Mouse (Mus musculus): ENCODE measurements around the gene Igfbp1. TPM values are rescaled to one million over a fixed set of nuclear protein-coding genes. Genes with fewer than 3 reads are reported as not detected.

Igfbp1 gene
- polyA plus RNA-seq, 1 experiment: not detected

GRCm38 (mm10) chr11:7200393-7200783 is 2.8 kb downstream of the Igfbp1 start:
- 85% methylated on average over 9 of the region's 9 CpGs for WGBS
- DNase-seq (ENCODE audit: low read depth in 1 of 2, low spot score in 2 of 2): no peak
- Histone ChIP-seq H3K27me3 (ENCODE audit: control insufficient read depth, insufficient read depth, low read length) (no peaks in the 10 kb centered on the region), H3K4me3 (ENCODE audit: extremely low read depth, insufficient read depth, insufficient read length) (no peak overlapping the region), H3K4me1 (ENCODE audit: control insufficient read depth, insufficient read depth, insufficient read length) (no peaks in the 10 kb centered on the region), H3K27ac (ENCODE audit: insufficient read depth, low read length) (no peak overlapping the region), H3K36me3 (ENCODE audit: control insufficient read depth, insufficient read depth, low read length) (no peaks in the 10 kb centered on the region)
- TF ChIP-seq CTCF (IDR thresholded peaks at IDR 0.05; ENCODE audit: extremely low read depth, insufficient read depth, insufficient read length, insufficient replicate concordance): no peak
- TF ChIP-seq POLR2A (IDR thresholded peaks at IDR 0.05; ENCODE audit: low read depth, low read length): no peak

- Histone ChIP-seq H3K4me3 (ENCODE audit: extremely low read depth, insufficient read depth, insufficient read length) (no peak overlapping the region), H3K27ac (ENCODE audit: insufficient read depth, low read length) (no peak overlapping the region), H3K36me3 (ENCODE audit: control insufficient read depth, insufficient read depth, low read length) (no peaks in the 10 kb centered on the region), H3K4me1 (ENCODE audit: control insufficient read depth, insufficient read depth, insufficient read length) (no peaks in the 10 kb centered on the region), H3K27me3 (ENCODE audit: control insufficient read depth, insufficient read depth, low read length) (no peaks in the 10 kb centered on the region)
- TF ChIP-seq CTCF (IDR thresholded peaks at IDR 0.05; ENCODE audit: extremely low read depth, insufficient read depth, insufficient read length, insufficient replicate concordance) (no peak), POLR2A (IDR thresholded peaks at IDR 0.05; ENCODE audit: low read depth, low read length) (no peak)
- no peak for DNase-seq (ENCODE audit: low read depth in 1 of 2, low spot score in 2 of 2)
- 85% methylated on average over 7 of the region's 7 CpGs for WGBS
These were observed 4.6 kb downstream of the Igfbp1 start for GRCm38 (mm10) chr11:7202206-7202605.

- TF ChIP-seq POLR2A (IDR thresholded peaks at IDR 0.05; ENCODE audit: low read depth, low read length) (no peak), CTCF (IDR thresholded peaks at IDR 0.05; ENCODE audit: extremely low read depth, insufficient read depth, insufficient read length, insufficient replicate concordance) (no peak)
- WGBS: 86% methylated on average over 9 of the region's 9 CpGs
- H3K4me3 ChIP-seq (ENCODE audit: extremely low read depth, insufficient read depth, insufficient read length): no peak overlapping the region
- no peaks in the 10 kb centered on the region for H3K4me1 ChIP-seq (ENCODE audit: control insufficient read depth, insufficient read depth, insufficient read length)
- DNase-seq (ENCODE audit: low read depth in 1 of 2, low spot score in 2 of 2): no peak
- H3K27me3 ChIP-seq (ENCODE audit: control insufficient read depth, insufficient read depth, low read length): no peaks in the 10 kb centered on the region
- H3K27ac ChIP-seq (ENCODE audit: insufficient read depth, low read length): no peak overlapping the region
- H3K36me3 ChIP-seq (ENCODE audit: control insufficient read depth, insufficient read depth, low read length): no peaks in the 10 kb centered on the region
These were observed 6.3 kb downstream of the Igfbp1 start for GRCm38 (mm10) chr11:7203846-7204245.

- H3K36me3 ChIP-seq (ENCODE audit: control insufficient read depth, insufficient read depth, low read length): no peaks in the 10 kb centered on the region
- no peaks in the 10 kb centered on the region for H3K27me3 ChIP-seq (ENCODE audit: control insufficient read depth, insufficient read depth, low read length)
- no peak for DNase-seq (ENCODE audit: low read depth in 1 of 2, low spot score in 2 of 2)
- H3K4me3 ChIP-seq (ENCODE audit: extremely low read depth, insufficient read depth, insufficient read length): no peak overlapping the region
- H3K27ac ChIP-seq (ENCODE audit: insufficient read depth, low read length): no peak overlapping the region
- TF ChIP-seq POLR2A (IDR thresholded peaks at IDR 0.05; ENCODE audit: low read depth, low read length) (no peak), CTCF (IDR thresholded peaks at IDR 0.05; ENCODE audit: extremely low read depth, insufficient read depth, insufficient read length, insufficient replicate concordance) (peak; percentile 52; the same call in 1 of the 2 replicates)
- WGBS: 18% methylated on average over 6 of the region's 6 CpGs
- no peaks in the 10 kb centered on the region; the same call in 1 of the 2 replicates for H3K4me1 ChIP-seq (ENCODE audit: control insufficient read depth, insufficient read depth, insufficient read length)
These were observed 12.8 kb downstream of the Igfbp1 start for GRCm38 (mm10) chr11:7210343-7210742.

GRCm38 (mm10) chr11:7211211-7211610 is 13.6 kb downstream of the Igfbp1 start:
- WGBS: 10% methylated on average over 9 of the region's 9 CpGs
- H3K4me1 ChIP-seq (ENCODE audit: control insufficient read depth, insufficient read depth, insufficient read length): no peaks in the 10 kb centered on the region; the same call in 1 of the 2 replicates
- no peaks in the 10 kb centered on the region for H3K36me3 ChIP-seq (ENCODE audit: control insufficient read depth, insufficient read depth, low read length)
- DNase-seq (ENCODE audit: low read depth in 1 of 2, low spot score in 2 of 2): no peak
- H3K27ac ChIP-seq (ENCODE audit: insufficient read depth, low read length): no peak overlapping the region
- H3K27me3 ChIP-seq (ENCODE audit: control insufficient read depth, insufficient read depth, low read length): no peaks in the 10 kb centered on the region
- no peak for TF ChIP-seq CTCF (IDR thresholded peaks at IDR 0.05; ENCODE audit: extremely low read depth, insufficient read depth, insufficient read length, insufficient replicate concordance)
- no peak for TF ChIP-seq POLR2A (IDR thresholded peaks at IDR 0.05; ENCODE audit: low read depth, low read length)
- H3K4me3 ChIP-seq (ENCODE audit: extremely low read depth, insufficient read depth, insufficient read length): no peak overlapping the region

GRCm38 (mm10) chr11:7212126-7212798 is 14.7 kb downstream of the Igfbp1 start:
- Histone ChIP-seq H3K27ac (ENCODE audit: insufficient read depth, low read length) (0 out of 2 replicates have a peak overlapping the region, but pooled peaks have one; percentile 9), H3K4me3 (ENCODE audit: extremely low read depth, insufficient read depth, insufficient read length) (no peak overlapping the region; the same call in 1 of the 2 replicates), H3K4me1 (ENCODE audit: control insufficient read depth, insufficient read depth, insufficient read length) (no peaks in the 10 kb centered on the region; the same call in 1 of the 2 replicates), H3K36me3 (ENCODE audit: control insufficient read depth, insufficient read depth, low read length) (no peaks in the 10 kb centered on the region), H3K27me3 (ENCODE audit: control insufficient read depth, insufficient read depth, low read length) (no peaks in the 10 kb centered on the region)
- no peak for DNase-seq (ENCODE audit: low read depth in 1 of 2, low spot score in 2 of 2)
- TF ChIP-seq POLR2A (IDR thresholded peaks at IDR 0.05; ENCODE audit: low read depth, low read length) (no peak), CTCF (IDR thresholded peaks at IDR 0.05; ENCODE audit: extremely low read depth, insufficient read depth, insufficient read length, insufficient replicate concordance) (no peak)
- WGBS: 25% methylated on average over 17 of the region's 17 CpGs

- H3K4me3 ChIP-seq (ENCODE audit: extremely low read depth, insufficient read depth, insufficient read length): peak overlapping the region; percentile 43
- no peaks in the 10 kb centered on the region; the same call in 1 of the 2 replicates for H3K4me1 ChIP-seq (ENCODE audit: control insufficient read depth, insufficient read depth, insufficient read length)
- TF ChIP-seq CTCF (IDR thresholded peaks at IDR 0.05; ENCODE audit: extremely low read depth, insufficient read depth, insufficient read length, insufficient replicate concordance): no peak
- no peak for TF ChIP-seq POLR2A (IDR thresholded peaks at IDR 0.05; ENCODE audit: low read depth, low read length)
- 5% methylated on average over 19 of the region's 19 CpGs for WGBS
- H3K27me3 ChIP-seq (ENCODE audit: control insufficient read depth, insufficient read depth, low read length): no peaks in the 10 kb centered on the region
- no peak for DNase-seq (ENCODE audit: low read depth in 1 of 2, low spot score in 2 of 2)
- H3K36me3 ChIP-seq (ENCODE audit: control insufficient read depth, insufficient read depth, low read length): no peaks in the 10 kb centered on the region
- 0 out of 2 replicates have a peak overlapping the region, but pooled peaks have one; percentile 35 for H3K27ac ChIP-seq (ENCODE audit: insufficient read depth, low read length)
These were observed 15.5 kb downstream of the Igfbp1 start for GRCm38 (mm10) chr11:7213161-7213500.

All from spleen, adult 2 months (tissue).